Mouse (Mus musculus): ENCODE data around the gene Ctsq. TPM values are rescaled to one million over a fixed set of nuclear protein-coding genes. Genes with fewer than 3 reads are reported as not detected.
"Not testable (repeated sequence)": the region's sequence is repeated elsewhere in the genome, so short reads cannot be mapped to it uniquely, and the experiment has no call there.

Ctsq gene
- total RNA-seq (2015; ENCODE audit: low replicate concordance): not detected in 2 replicates
- not detected in 2 replicates for total RNA-seq (2017; ENCODE audit: low replicate concordance)

- no peak for ATAC-seq (replicated peaks; ENCODE audit: low FRiP score, poor library complexity, severe bottlenecking)
These were observed at the start of gene Ctsq for GRCm38 (mm10) chr13:61040531-61040930. Ctsq (minus strand) TSS chr13:61040631.

GRCm38 (mm10) chr13:61022785-61023184 lies 17.6 kb downstream of the Ctsq start:
- no peak for ATAC-seq (replicated peaks; ENCODE audit: low FRiP score, poor library complexity, severe bottlenecking)

GRCm38 (mm10) chr13:61021844-61022243 lies 18.6 kb downstream of the Ctsq start:
- no peak for ATAC-seq (replicated peaks; ENCODE audit: low FRiP score, poor library complexity, severe bottlenecking)

- no peak for ATAC-seq (replicated peaks; ENCODE audit: low FRiP score, poor library complexity, severe bottlenecking)
These were observed 30.3 kb downstream of the Ctsq start for GRCm38 (mm10) chr13:61010171-61010570.

GRCm38 (mm10) chr13:61005859-61006258 lies 34.6 kb downstream of the Ctsq start, which contains the start of gene Ctsj:
Ctsj (minus strand) TSS chr13:61005959.
- ATAC-seq (replicated peaks; ENCODE audit: low FRiP score, poor library complexity, severe bottlenecking): no peak

GRCm38 (mm10) chr13:60997600-60997999 lies 42.8 kb downstream of the Ctsq start:
- ATAC-seq (replicated peaks; ENCODE audit: low FRiP score, poor library complexity, severe bottlenecking): no peak

- ATAC-seq (replicated peaks; ENCODE audit: low FRiP score, poor library complexity, severe bottlenecking): not testable (repeated sequence)
These were observed 53.5 kb downstream of the Ctsq start for GRCm38 (mm10) chr13:60986915-60987314.

Other genes starting within 250 kb of the Ctsq start
- not detected in 2 replicates for gene Ctsll3, start 237.8 kb downstream of the Ctsq start, total RNA-seq (2015; ENCODE audit: low replicate concordance)
- not detected in 2 replicates for gene Ctsll3, start 237.8 kb downstream of the Ctsq start, total RNA-seq (2017; ENCODE audit: low replicate concordance)
- not detected in 2 replicates for gene 4930486L24Rik, start 176.2 kb downstream of the Ctsq start, total RNA-seq (2015; ENCODE audit: low replicate concordance)
- 0.90 TPM in 1 of 2 replicates, not detected in the other for gene 4930486L24Rik, start 176.2 kb downstream of the Ctsq start, total RNA-seq (2017; ENCODE audit: low replicate concordance)
- not detected in 2 replicates for gene Gm49392, start 143.7 kb downstream of the Ctsq start, total RNA-seq (2015; ENCODE audit: low replicate concordance)
- not detected in 2 replicates for gene Gm49392, start 143.7 kb downstream of the Ctsq start, total RNA-seq (2017; ENCODE audit: low replicate concordance)
- gene Ctla2b, start 143.2 kb downstream of the Ctsq start, total RNA-seq (2015; ENCODE audit: low replicate concordance): 2.5 and 10.1 TPM in 2 replicates
- gene Ctla2b, start 143.2 kb downstream of the Ctsq start, total RNA-seq (2017; ENCODE audit: low replicate concordance): 0.90 TPM in 1 of 2 replicates, not detected in the other
- gene Tpbpb, start 135.8 kb downstream of the Ctsq start, total RNA-seq (2015; ENCODE audit: low replicate concordance): not detected in 2 replicates
- not detected in 2 replicates for gene Tpbpb, start 135.8 kb downstream of the Ctsq start, total RNA-seq (2017; ENCODE audit: low replicate concordance)
- gene Gm49393, start 105.0 kb downstream of the Ctsq start, total RNA-seq (2015; ENCODE audit: low replicate concordance): not detected in 2 replicates
- gene Gm49393, start 105.0 kb downstream of the Ctsq start, total RNA-seq (2017; ENCODE audit: low replicate concordance): not detected in 2 replicates
- 3.2 TPM in 1 of 2 replicates, not detected in the other for gene Gm49391, start 104.1 kb downstream of the Ctsq start, total RNA-seq (2015; ENCODE audit: low replicate concordance)
- gene Gm49391, start 104.1 kb downstream of the Ctsq start, total RNA-seq (2017; ENCODE audit: low replicate concordance): 3.0 TPM in 1 of 2 replicates, not detected in the other
- 5.0 TPM in 1 of 2 replicates, not detected in the other for gene Ctla2a, start 104.0 kb downstream of the Ctsq start, total RNA-seq (2015; ENCODE audit: low replicate concordance)
- 0.53 and 10.9 TPM in 2 replicates for gene Ctla2a, start 104.0 kb downstream of the Ctsq start, total RNA-seq (2017; ENCODE audit: low replicate concordance)
- gene Tpbpa, start 98.6 kb downstream of the Ctsq start, total RNA-seq (2015; ENCODE audit: low replicate concordance): not detected in 2 replicates
- not detected in 2 replicates for gene Tpbpa, start 98.6 kb downstream of the Ctsq start, total RNA-seq (2017; ENCODE audit: low replicate concordance)
- not detected in 2 replicates for gene Ctsj, start 34.7 kb downstream of the Ctsq start, total RNA-seq (2015; ENCODE audit: low replicate concordance)
- gene Ctsj, start 34.7 kb downstream of the Ctsq start, total RNA-seq (2017; ENCODE audit: low replicate concordance): not detected in 2 replicates
- gene Ctsr, start 123.6 kb upstream of the Ctsq start, total RNA-seq (2015; ENCODE audit: low replicate concordance): not detected in 2 replicates
- gene Ctsr, start 123.6 kb upstream of the Ctsq start, total RNA-seq (2017; ENCODE audit: low replicate concordance): not detected in 2 replicates
- not detected in 2 replicates for gene Cts6, start 162.8 kb upstream of the Ctsq start, total RNA-seq (2015; ENCODE audit: low replicate concordance)
- not detected in 2 replicates for gene Cts6, start 162.8 kb upstream of the Ctsq start, total RNA-seq (2017; ENCODE audit: low replicate concordance)
- not detected in 2 replicates for gene Cts8, start 214.7 kb upstream of the Ctsq start, total RNA-seq (2015; ENCODE audit: low replicate concordance)
- not detected in 2 replicates for gene Cts8, start 214.7 kb upstream of the Ctsq start, total RNA-seq (2017; ENCODE audit: low replicate concordance)
- gene Gm49398, start 248.2 kb upstream of the Ctsq start, total RNA-seq (2015; ENCODE audit: low replicate concordance): not detected in 2 replicates
- not detected in 2 replicates for gene Gm49398, start 248.2 kb upstream of the Ctsq start, total RNA-seq (2017; ENCODE audit: low replicate concordance)

Data from erythroid progenitor cell, adult 5-6 weeks (primary cell).